Mouse (Mus musculus) liver, adult 2 months (tissue): ENCODE data around the gene Rad9a. TPM values are rescaled to one million over a fixed set of nuclear protein-coding genes. Genes with fewer than 3 reads are reported as not detected.

Source experiments
- DNase-seq: peaks from one replicate; pipeline ENCODE4 v3.0.0-alpha.2; 2011; ENCODE audit warnings: low read depth, low spot score; ENCODE audit errors: extremely low read depth
- H3K27ac ChIP-seq: fragments of 200-500 bp; replicated peaks from 2 replicates; pipeline ENCODE4 v1.5.1; 2012; ENCODE audit warnings: low read depth, mild to moderate bottlenecking, control low read depth, inconsistent platforms, low read length; ENCODE audit not compliant: insufficient read depth
- H3K27me3 ChIP-seq: fragments of 200-500 bp; 2 replicates; pipeline ENCODE4 v1.6.1; 2012; ENCODE audit warnings: mild to moderate bottlenecking, moderate library complexity, low read length, inconsistent platforms; ENCODE audit not compliant: control insufficient read depth, insufficient read depth
- H3K36me3 ChIP-seq: fragments of 200-500 bp; 2 replicates; pipeline ENCODE4 v1.6.1; 2012; ENCODE audit warnings: low read length, inconsistent platforms; ENCODE audit not compliant: control insufficient read depth, insufficient read depth
- H3K4me1 ChIP-seq: fragments of 200-500 bp; 2 replicates; pipeline ENCODE4 v1.6.1; 2011; ENCODE audit warnings: low read length; ENCODE audit not compliant: control insufficient read depth, insufficient read depth
- H3K4me3 ChIP-seq: fragments of 200-500 bp; 2 replicates; pipeline ENCODE4 v1.5.1; 2011; ENCODE audit warnings: low read depth, mild to moderate bottlenecking, control low read depth, low read length, moderate library complexity; ENCODE audit not compliant: insufficient read depth
- H3K79me2 ChIP-seq: fragments of 200-500 bp; 2 replicates; pipeline ENCODE4 v1.6.1; 2012; ENCODE audit warnings: inconsistent platforms, mild to moderate bottlenecking, low read length, moderate library complexity; ENCODE audit not compliant: control insufficient read depth, insufficient read depth
- H3K9ac ChIP-seq: fragments of 200-500 bp; 2 replicates; pipeline ENCODE4 v1.6.1; 2012; ENCODE audit warnings: low read depth, mild to moderate bottlenecking, control low read depth, inconsistent platforms, low read length
- CTCF ChIP-seq: fragments of 200-500 bp; IDR thresholded peaks from 2 replicates; pipeline ENCODE4 v1.5.1; 2011; ENCODE audit warnings: low read depth, low read length, control low read depth
- POLR2A ChIP-seq: fragments of 200-500 bp; IDR thresholded peaks from 2 replicates; pipeline ENCODE4 v1.6.1; 2011; ENCODE audit warnings: low read length, control low read depth; ENCODE audit not compliant: insufficient read depth; ENCODE audit errors: extremely low read depth
- whole genome bisulfite sequencing: fragments of 180-500 bp; shearing (Covaris S2); methylation state at CpG from one replicate; pipeline ENCODE4 v1.1.7; 2018; 5-methylcytosine and 5-hydroxymethylcytosine counted together
- polyA plus RNA-seq: library from polyadenylated mRNA; depleted of rRNA; stranded (reverse); fragments of >200 nt; gene quantifications from 2 replicates; pipeline ENCODE4 v1.2.3, GENCODE M21; 2012
- total RNA-seq: library from RNA; depleted of rRNA; stranded (reverse); fragments of >200 nt; gene quantifications from 2 replicates; pipeline ENCODE4 v1.2.3, GENCODE M21; 2014

Rad9a gene
- total and polyA plus RNA-seq, 2 experiments, result 0.74 to 7.0 TPM

DNA sequence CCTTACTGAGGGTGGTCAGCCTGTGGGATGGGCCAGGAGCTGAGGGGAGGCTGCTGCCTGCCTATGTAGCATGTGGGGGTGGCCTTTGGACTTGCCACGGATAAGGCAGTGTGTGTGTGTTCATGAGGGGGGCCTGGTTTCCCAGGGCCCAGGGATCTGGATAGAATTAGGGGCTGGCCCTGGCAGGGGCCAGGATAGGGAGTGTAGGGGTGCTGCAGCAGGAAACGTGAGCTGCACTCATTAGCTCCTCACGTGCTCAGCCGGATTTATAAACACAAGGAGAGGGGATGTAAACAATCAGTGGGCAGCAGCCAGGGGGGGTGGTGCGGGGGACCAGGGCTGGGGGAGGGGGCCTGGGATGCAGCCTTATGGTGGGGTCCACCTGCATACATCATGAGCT, 15.7 kb upstream of the Rad9a start:
- Histone ChIP-seq H3K36me3 (no peaks in the 10 kb centered on the region), H3K79me2 (no peaks in the 10 kb centered on the region), H3K27ac (no peak overlapping the region), H3K4me3 (no peak overlapping the region), H3K9ac (no peak overlapping the region), H3K27me3 (no peaks in the 10 kb centered on the region), H3K4me1 (peaks cover 5% of the 10 kb centered on the region; the same call in 1 of the 2 replicates)
- no peak for DNase-seq
- TF ChIP-seq CTCF (no peak), POLR2A (no peak)
- WGBS, result 62% methylated on average over 5 of the region's 5 CpGs

DNA sequence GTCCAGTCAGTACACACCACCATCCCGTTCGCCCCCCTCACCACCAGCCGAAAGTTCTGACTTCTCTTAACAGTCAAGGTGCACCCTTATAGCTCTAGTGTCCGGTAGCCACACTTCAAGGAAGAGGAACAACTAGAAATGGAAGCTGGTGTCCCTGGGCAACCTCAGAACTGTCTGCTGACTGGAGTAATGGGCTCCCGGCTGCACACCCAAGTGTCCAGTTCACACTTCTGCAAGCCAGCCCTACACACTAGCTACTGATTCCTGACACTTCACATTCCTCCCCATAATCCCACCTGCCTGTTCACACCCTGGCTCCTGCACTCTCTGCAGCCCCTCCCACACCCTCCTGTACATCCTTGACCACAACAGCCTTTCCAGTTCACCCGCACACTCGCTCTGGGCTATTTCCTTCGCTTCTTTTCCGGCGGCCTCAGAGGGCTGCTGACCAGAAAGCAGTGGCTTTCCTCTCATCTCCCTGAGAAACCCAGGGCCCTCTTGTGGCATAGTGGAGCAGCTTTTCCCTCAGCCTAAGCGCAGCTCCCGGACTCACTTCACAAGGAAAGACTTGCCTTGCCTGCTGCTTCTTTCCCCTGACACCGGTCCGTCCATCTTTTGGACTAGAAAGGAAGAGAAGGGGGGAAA, 14.7 kb upstream of the Rad9a start:
- no peaks in the 10 kb centered on the region for H3K79me2 ChIP-seq
- no peak overlapping the region for H3K27ac ChIP-seq
- TF ChIP-seq CTCF (peak; percentile 48), POLR2A (no peak)
- no peaks in the 10 kb centered on the region for H3K36me3 ChIP-seq
- no peak for DNase-seq
- peaks cover 5% of the 10 kb centered on the region; the same call in 1 of the 2 replicates for H3K4me1 ChIP-seq
- no peak overlapping the region for H3K4me3 ChIP-seq
- no peaks in the 10 kb centered on the region for H3K27me3 ChIP-seq
- WGBS, result 65% methylated on average over 14 of the region's 14 CpGs
- no peak overlapping the region for H3K9ac ChIP-seq

- Histone ChIP-seq H3K27ac (no peak overlapping the region), H3K36me3 (no peaks in the 10 kb centered on the region), H3K4me1 (peaks cover 5% of the 10 kb centered on the region; the same call in 1 of the 2 replicates), H3K4me3 (peak overlapping the region; percentile 65), H3K27me3 (no peaks in the 10 kb centered on the region), H3K9ac (no peak overlapping the region; the same call in 1 of the 2 replicates), H3K79me2 (no peaks in the 10 kb centered on the region)
- 16% methylated on average over 18 of the region's 21 CpGs for WGBS
- DNase-seq, result no peak
- no peak for TF ChIP-seq POLR2A
- no peak for TF ChIP-seq CTCF
Observed at GRCm38 (mm10) chr19:4215451-4215840, 14.0 kb upstream of the Rad9a start.

GRCm38 (mm10) chr19:4214771-4215450, 13.4 kb upstream of the Rad9a start:
- no peak for TF ChIP-seq POLR2A
- TF ChIP-seq CTCF, result no peak
- no peak for DNase-seq
- Histone ChIP-seq H3K79me2 (no peaks in the 10 kb centered on the region), H3K36me3 (no peaks in the 10 kb centered on the region), H3K9ac (peak overlapping the region; percentile 86), H3K27ac (0 out of 2 replicates have a peak overlapping the region, but pooled peaks have one; percentile 11), H3K27me3 (no peaks in the 10 kb centered on the region), H3K4me3 (peak overlapping the region; percentile 65), H3K4me1 (peaks cover 5% of the 10 kb centered on the region; the same call in 1 of the 2 replicates)
- under 1% methylated on average over 64 of the region's 81 CpGs for WGBS

- peak within 1 kb of the TSS; percentile 86 for H3K9ac ChIP-seq
- no peaks in the 10 kb centered on the region for H3K79me2 ChIP-seq
- no peak for DNase-seq
- WGBS, result 2% methylated on average over 49 of the region's 49 CpGs
- H3K4me1 ChIP-seq, result peaks cover 5% of the 10 kb centered on the region; the same call in 1 of the 2 replicates
- H3K27ac ChIP-seq, result 0 out of 2 replicates have a peak within 1 kb of the TSS, but pooled peaks have one; percentile 11
- H3K36me3 ChIP-seq, result no peaks in the 10 kb centered on the region
- peak within 1 kb of the TSS; percentile 65 for H3K4me3 ChIP-seq
- no peaks in the 10 kb centered on the region for H3K27me3 ChIP-seq
- TF ChIP-seq CTCF, result no peak
- TF ChIP-seq POLR2A, result no peak
Observed at GRCm38 (mm10) chr19:4214071-4214770, 12.8 kb upstream of the Rad9a start, which contains the start of the genes Clcf1 and AC109138.7. Gene Clcf1, plus strand, starts transcription at chr19:4214238. Gene AC109138.7, plus strand, starts transcription at chr19:4214357.
